Mouse (Mus musculus): Measurements from ENCODE around the gene Sec24d. TPM values are rescaled to one million over a fixed set of nuclear protein-coding genes. Genes with fewer than 3 reads are reported as not detected.

Gene Sec24d
- polyA plus RNA-seq, 1 experiment = 41.5 TPM

DNA sequence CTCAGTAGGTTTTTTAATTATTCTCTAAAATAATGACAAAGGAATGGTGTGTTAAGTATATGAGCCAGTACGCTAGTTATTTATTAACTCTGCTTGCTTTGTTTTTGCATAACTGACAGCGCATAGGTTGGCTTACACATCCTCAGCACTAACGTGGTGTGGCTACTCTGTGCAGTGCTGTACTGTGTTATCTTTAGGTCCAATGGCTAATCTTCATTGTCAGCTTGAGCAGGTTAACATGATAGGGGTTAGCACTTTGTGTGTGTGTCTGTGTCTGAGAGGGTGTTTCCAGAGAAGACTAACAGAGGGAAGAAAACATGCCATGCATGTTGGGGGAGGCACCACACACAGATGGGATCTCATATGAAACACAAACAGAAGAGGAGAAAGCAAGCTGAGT lies 137.7 kb downstream of the Sec24d start:
- WGBS = 70% methylated on average over 3 of the region's 3 CpGs
- TF ChIP-seq CTCF (IDR thresholded peaks at IDR 0.05; ENCODE audit: insufficient read depth, low read length) (no peak), POLR2A (IDR thresholded peaks at IDR 0.05; ENCODE audit: borderline replicate concordance, extremely low read depth, low read depth, low read length) (no peak)

DNA sequence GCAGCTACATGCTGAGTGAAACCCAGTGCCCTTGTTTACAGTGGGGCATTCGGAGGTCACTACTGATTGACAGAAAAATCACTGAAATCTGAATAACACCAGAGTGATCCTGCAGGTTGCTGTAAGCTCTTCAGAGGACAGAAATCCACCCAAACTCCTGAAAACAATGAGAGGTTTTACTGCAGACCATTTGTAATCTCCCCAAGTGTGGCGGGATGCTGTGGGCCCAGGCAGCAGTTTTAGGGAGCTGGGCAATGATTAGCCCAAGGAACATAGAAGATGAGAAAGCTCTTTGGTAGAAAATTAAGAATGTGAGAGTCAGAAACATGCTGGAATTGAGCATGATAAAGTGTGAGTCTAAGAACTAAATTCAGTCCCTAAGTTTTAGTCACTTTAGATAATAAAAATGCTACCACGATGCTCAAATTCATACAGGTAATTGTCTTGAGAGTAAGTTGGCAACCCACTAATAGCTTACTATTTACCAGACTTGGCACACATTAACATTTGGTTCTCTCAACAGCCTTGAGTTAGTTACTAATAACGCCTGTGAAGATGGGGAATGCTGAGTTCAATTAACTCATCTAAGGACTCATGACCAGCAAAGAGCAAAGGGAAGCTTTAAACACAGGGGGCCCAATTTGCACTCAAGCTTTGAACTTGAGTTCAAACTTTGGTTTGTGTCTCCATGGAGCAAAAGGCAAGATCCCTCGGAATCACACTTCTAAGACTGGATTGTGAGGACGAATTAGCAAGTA lies 144.7 kb downstream of the Sec24d start:
- DNase-seq = no peak
- Histone ChIP-seq H3K4me3 (replicated peaks; ENCODE audit: extremely low read depth, low read depth, low read length) (no peak overlapping the region), H3K4me1 (ENCODE audit: control insufficient read depth, insufficient read depth, low read length) (no peaks in the 10 kb centered on the region)
- 79% methylated on average over 6 of the region's 6 CpGs for WGBS
- no peak for TF ChIP-seq POLR2A (IDR thresholded peaks at IDR 0.05; ENCODE audit: borderline replicate concordance, extremely low read depth, low read depth, low read length)
- TF ChIP-seq CTCF (IDR thresholded peaks at IDR 0.05; ENCODE audit: insufficient read depth, low read length) = no peak

More for the DNA sequence above, 137.7 kb downstream of the Sec24d start:
- Histone ChIP-seq H3K4me3 (replicated peaks; ENCODE audit: extremely low read depth, low read depth, low read length) (no peak overlapping the region), H3K4me1 (ENCODE audit: control insufficient read depth, insufficient read depth, low read length) (no peaks in the 10 kb centered on the region)
- no peak for DNase-seq

DNA sequence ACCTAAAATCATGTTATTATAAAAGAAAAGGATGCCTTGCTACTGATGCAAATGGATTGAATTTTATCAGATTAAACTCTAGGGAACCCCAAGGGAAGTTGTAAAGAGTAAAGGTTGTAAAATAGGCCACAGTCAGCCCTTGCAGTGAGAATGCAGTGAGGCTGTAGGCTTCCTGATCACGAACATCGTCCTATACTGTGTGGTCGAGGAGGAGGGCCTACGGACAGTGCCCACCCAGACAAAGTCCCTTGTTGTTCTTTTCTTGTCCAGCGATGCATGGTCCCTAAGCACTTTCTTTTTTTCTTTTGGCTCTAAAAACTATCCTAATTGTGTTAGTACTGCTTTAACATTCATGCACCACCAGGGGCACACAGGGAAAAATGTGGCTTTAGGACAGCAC lies 145.9 kb downstream of the Sec24d start:
- Histone ChIP-seq H3K4me3 (replicated peaks; ENCODE audit: extremely low read depth, low read depth, low read length) (no peak overlapping the region), H3K4me1 (ENCODE audit: control insufficient read depth, insufficient read depth, low read length) (no peaks in the 10 kb centered on the region)
- WGBS = 82% methylated on average over 5 of the region's 5 CpGs
- DNase-seq = no peak
- TF ChIP-seq POLR2A (IDR thresholded peaks at IDR 0.05; ENCODE audit: borderline replicate concordance, extremely low read depth, low read depth, low read length) = no peak
- TF ChIP-seq CTCF (IDR thresholded peaks at IDR 0.05; ENCODE audit: insufficient read depth, low read length) = no peak

Other genes with a start within 250 kb of the Sec24d start
- gene Myoz2, start 232.4 kb upstream of the Sec24d start, polyA plus RNA-seq (2012; rRNA removed) = 4.3 and 11.6 TPM in 2 replicates
- 11.8 and 12.8 TPM in 2 replicates for gene Synpo2, start 31.3 kb upstream of the Sec24d start, polyA plus RNA-seq (2012; rRNA removed)
- gene Mettl14, start 118.7 kb downstream of the Sec24d start, polyA plus RNA-seq (2012; rRNA removed) = 3.3 and 5.7 TPM in 2 replicates
- gene Prss12, start 179.5 kb downstream of the Sec24d start, polyA plus RNA-seq (2012; rRNA removed) = 5.9 and 8.1 TPM in 2 replicates

Data from lung, adult 2 months (tissue).